Mouse (Mus musculus): ENCODE measurements around the gene Tspan5. TPM values are rescaled to one million over a fixed set of nuclear protein-coding genes. Genes with fewer than 3 reads are reported as not detected.
A peak's percentile ranks its signal among the peaks of the same experiment; 100 is the strongest.

Tspan5 gene
- polyA plus RNA-seq, 1 experiment from 2014 or later: 25.6 TPM

- Histone ChIP-seq H3K27me3 (no peaks in the 10 kb centered on the region), H3K4me3 (replicated peaks) (no peak overlapping the region), H3K27ac (no peak overlapping the region), H3K4me2 (no peak overlapping the region), H3K4me1 (replicated peaks) (0 out of 2 replicates have a peak, but pooled peaks cover 3% of the 10 kb centered on the region), H3K9me3 (no peaks in the 10 kb centered on the region), H3K36me3 (no peaks in the 10 kb centered on the region), H3K9ac (replicated peaks) (no peak overlapping the region)
- WGBS: 86% methylated on average over 13 of the region's 13 CpGs
- peak; percentile 28; the same call in 1 of the 2 replicates for ATAC-seq (ENCODE audit: insufficient number of reproducible peaks, insufficient read depth, low FRiP score, low TSS enrichment, low read depth)
Measured at GRCm38 (mm10) chr3:138813139-138813810, 71.3 kb downstream of the Tspan5 start.

- Histone ChIP-seq H3K4me1 (replicated peaks) (0 out of 2 replicates have a peak, but pooled peaks cover 7% of the 10 kb centered on the region), H3K36me3 (no peaks in the 10 kb centered on the region), H3K4me2 (no peak overlapping the region), H3K27ac (no peak overlapping the region), H3K4me3 (replicated peaks) (no peak overlapping the region), H3K27me3 (no peaks in the 10 kb centered on the region), H3K9ac (replicated peaks) (no peak overlapping the region), H3K9me3 (no peaks in the 10 kb centered on the region)
- ATAC-seq (ENCODE audit: insufficient number of reproducible peaks, insufficient read depth, low FRiP score, low TSS enrichment, low read depth): no peak
- WGBS: 71% methylated on average over 5 of the region's 5 CpGs
Measured at GRCm38 (mm10) chr3:138814457-138814856, 72.5 kb downstream of the Tspan5 start.

DNA sequence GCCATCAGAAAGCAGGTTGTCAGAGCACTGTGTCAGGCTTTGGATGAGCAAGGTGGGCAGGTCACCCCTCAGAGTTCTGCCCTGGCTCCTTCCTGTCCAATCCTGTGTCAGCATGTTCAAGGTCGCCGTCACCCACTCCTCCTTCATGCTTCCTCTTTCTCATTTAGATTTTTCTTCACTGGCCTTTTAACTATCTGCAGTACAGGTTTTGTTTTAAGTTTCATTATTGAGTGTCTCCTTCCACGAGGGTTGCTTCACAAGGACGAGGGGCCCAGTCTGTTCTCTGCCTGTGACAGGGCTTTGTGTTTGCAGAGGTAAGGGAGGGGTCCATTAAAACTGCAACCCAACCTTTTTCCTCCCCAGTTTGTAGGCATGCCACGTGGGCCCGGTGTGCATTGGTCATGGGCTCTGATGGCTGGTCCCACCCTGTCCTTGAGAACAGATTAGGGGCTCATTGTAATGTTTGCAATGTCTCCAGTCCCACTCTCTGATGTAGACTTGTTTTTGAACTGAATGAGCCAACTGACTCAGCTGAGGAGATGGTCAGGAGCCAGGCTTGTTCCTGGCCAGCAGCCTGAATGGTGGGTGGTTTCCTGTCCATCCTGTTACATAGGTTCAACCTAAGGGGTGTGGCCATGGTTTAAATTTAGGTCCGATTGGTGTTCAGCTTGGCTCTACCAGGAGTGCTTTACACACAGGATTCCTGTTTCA lies 73.3 kb downstream of the Tspan5 start:
- Histone ChIP-seq H3K4me3 (replicated peaks) (no peak overlapping the region), H3K9me3 (no peaks in the 10 kb centered on the region), H3K4me2 (no peak overlapping the region), H3K36me3 (no peaks in the 10 kb centered on the region), H3K27me3 (no peaks in the 10 kb centered on the region), H3K27ac (no peak overlapping the region), H3K4me1 (replicated peaks) (0 out of 2 replicates have a peak, but pooled peaks cover 10% of the 10 kb centered on the region), H3K9ac (replicated peaks) (no peak overlapping the region)
- WGBS: 88% methylated on average over 7 of the region's 7 CpGs
- no peak for ATAC-seq (ENCODE audit: insufficient number of reproducible peaks, insufficient read depth, low FRiP score, low TSS enrichment, low read depth)

DNA sequence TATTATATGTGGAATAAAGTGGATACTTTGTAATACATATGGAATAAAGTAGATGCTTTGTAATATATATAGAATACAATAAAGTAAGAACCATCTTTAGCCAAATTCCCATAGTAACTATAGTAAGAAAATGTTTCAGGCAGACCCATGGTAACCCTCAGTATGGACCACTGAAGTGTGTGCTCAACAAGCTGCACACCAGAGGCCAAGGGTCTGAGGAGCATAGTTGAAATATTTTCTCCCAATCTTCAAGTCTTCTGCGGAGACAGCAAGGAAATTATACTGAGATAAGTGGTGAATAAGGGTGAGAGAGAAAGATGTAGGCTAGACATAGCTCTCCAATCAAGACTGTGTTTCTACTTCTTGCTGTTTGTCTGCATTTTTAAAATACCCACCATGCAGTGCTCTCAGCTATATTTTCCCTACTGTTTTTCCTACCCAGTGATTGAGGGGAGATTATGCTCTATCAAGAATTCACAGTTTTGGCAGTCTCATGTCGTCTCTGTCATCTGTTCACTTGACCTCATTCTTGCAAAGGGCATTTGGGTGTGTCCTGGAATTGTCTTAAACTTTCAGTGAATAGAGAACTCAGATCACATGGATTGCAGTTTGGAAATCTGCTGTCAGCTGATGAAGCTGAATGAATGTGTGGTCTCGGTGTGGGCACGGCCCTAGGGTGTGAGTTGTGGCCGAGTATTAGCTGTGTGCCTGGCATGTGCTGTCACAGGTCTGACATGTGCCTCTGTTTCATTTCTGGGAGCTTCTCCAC lies 75.1 kb downstream of the Tspan5 start:
- Histone ChIP-seq H3K4me2 (no peak overlapping the region), H3K9ac (replicated peaks) (no peak overlapping the region), H3K27ac (no peak overlapping the region), H3K4me3 (replicated peaks) (no peak overlapping the region), H3K27me3 (no peaks in the 10 kb centered on the region), H3K4me1 (replicated peaks) (peaks cover 20% of the 10 kb centered on the region), H3K9me3 (no peaks in the 10 kb centered on the region), H3K36me3 (no peaks in the 10 kb centered on the region)
- ATAC-seq (ENCODE audit: insufficient number of reproducible peaks, insufficient read depth, low FRiP score, low TSS enrichment, low read depth): no peak
- WGBS: 71% methylated on average over 5 of the region's 5 CpGs

GRCm38 (mm10) chr3:138819862-138820261 lies 77.9 kb downstream of the Tspan5 start:
- Histone ChIP-seq H3K4me1 (replicated peaks) (peaks cover 23% of the 10 kb centered on the region), H3K27ac (no peak overlapping the region), H3K36me3 (no peaks in the 10 kb centered on the region), H3K27me3 (no peaks in the 10 kb centered on the region), H3K4me2 (no peak overlapping the region), H3K4me3 (replicated peaks) (no peak overlapping the region), H3K9me3 (no peaks in the 10 kb centered on the region), H3K9ac (replicated peaks) (no peak overlapping the region)
- WGBS: 77% methylated on average over 6 of the region's 6 CpGs
- no peak for ATAC-seq (ENCODE audit: insufficient number of reproducible peaks, insufficient read depth, low FRiP score, low TSS enrichment, low read depth)

DNA sequence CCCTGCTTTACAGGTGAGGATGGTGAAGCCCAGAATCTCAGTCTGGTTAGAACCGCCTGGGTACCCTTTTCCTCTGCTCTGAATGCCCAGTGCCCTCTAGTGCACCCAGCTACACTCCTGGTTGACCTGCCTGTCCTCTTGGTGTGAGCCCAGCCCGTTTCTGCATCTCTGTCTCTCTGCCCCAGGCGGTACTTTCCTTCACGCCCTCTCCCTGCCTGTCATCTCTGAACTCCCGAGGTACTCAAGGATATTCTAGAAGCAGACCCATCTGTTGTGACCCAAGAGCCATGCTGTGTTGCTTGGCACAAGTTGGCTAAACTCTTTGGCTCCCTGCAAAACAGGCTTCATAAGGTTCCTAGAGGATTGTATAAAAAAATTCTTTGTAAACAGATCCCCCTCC lies 78.3 kb downstream of the Tspan5 start:
- ATAC-seq (ENCODE audit: insufficient number of reproducible peaks, insufficient read depth, low FRiP score, low TSS enrichment, low read depth): no peak
- no peak overlapping the region for H3K4me3 ChIP-seq (replicated peaks)
- no peaks in the 10 kb centered on the region for H3K27me3 ChIP-seq
- no peaks in the 10 kb centered on the region for H3K9me3 ChIP-seq
- peaks cover 23% of the 10 kb centered on the region for H3K4me1 ChIP-seq (replicated peaks)
- H3K9ac ChIP-seq (replicated peaks): no peak overlapping the region
- H3K4me2 ChIP-seq: no peak overlapping the region
- H3K36me3 ChIP-seq: no peaks in the 10 kb centered on the region
- WGBS: 64% methylated on average over 5 of the region's 5 CpGs
- H3K27ac ChIP-seq: no peak overlapping the region

GRCm38 (mm10) chr3:138821886-138822445 lies 80.0 kb downstream of the Tspan5 start:
- peak; percentile 66; the same call in 1 of the 2 replicates for ATAC-seq (ENCODE audit: insufficient number of reproducible peaks, insufficient read depth, low FRiP score, low TSS enrichment, low read depth)
- 0 out of 2 replicates have a peak overlapping the region, but pooled peaks have one; percentile 45 for H3K27ac ChIP-seq
- peaks cover 23% of the 10 kb centered on the region for H3K4me1 ChIP-seq (replicated peaks)
- no peaks in the 10 kb centered on the region for H3K36me3 ChIP-seq
- H3K9ac ChIP-seq (replicated peaks): 0 out of 2 replicates have a peak overlapping the region, but pooled peaks have one; percentile 18
- H3K9me3 ChIP-seq: no peaks in the 10 kb centered on the region
- 25% methylated on average over 5 of the region's 5 CpGs for WGBS
- no peak overlapping the region for H3K4me2 ChIP-seq
- no peak overlapping the region for H3K4me3 ChIP-seq (replicated peaks)
- H3K27me3 ChIP-seq: no peaks in the 10 kb centered on the region

- ATAC-seq (ENCODE audit: insufficient number of reproducible peaks, insufficient read depth, low FRiP score, low TSS enrichment, low read depth): no peak
- 75% methylated on average over 9 of the region's 9 CpGs for whole genome bisulfite sequencing
- no peaks in the 10 kb centered on the region for H3K9me3 ChIP-seq
- H3K4me2 ChIP-seq: no peak overlapping the region
- H3K27ac ChIP-seq: no peak overlapping the region
- no peaks in the 10 kb centered on the region for H3K36me3 ChIP-seq
- H3K9ac ChIP-seq (replicated peaks): no peak overlapping the region
- peaks cover 22% of the 10 kb centered on the region for H3K4me1 ChIP-seq (replicated peaks)
- no peaks in the 10 kb centered on the region for H3K27me3 ChIP-seq
- H3K4me3 ChIP-seq (replicated peaks): no peak overlapping the region
Measured at GRCm38 (mm10) chr3:138823857-138824256, 81.9 kb downstream of the Tspan5 start.

DNA sequence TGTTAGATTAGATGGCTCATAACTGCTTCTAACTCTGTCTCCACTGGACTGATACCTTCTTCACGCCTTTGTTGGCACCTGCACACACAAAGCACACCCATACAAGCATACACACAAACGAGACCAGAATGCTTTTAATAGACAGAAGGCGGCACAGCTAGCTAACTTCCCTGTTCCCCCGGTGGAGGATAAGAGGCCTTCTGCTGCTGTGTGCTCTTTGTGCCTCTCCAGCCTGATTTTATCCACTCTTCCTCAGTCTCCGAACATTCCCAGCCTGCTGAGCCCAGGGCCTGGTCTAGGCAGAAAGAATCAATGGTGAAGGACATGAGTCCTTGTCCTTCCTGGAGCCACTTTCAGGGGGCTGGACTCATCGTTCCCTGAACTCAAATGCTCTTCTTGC lies 83.3 kb downstream of the Tspan5 start:
- Histone ChIP-seq H3K4me2 (no peak overlapping the region), H3K9me3 (no peaks in the 10 kb centered on the region), H3K4me3 (replicated peaks) (no peak overlapping the region), H3K27me3 (no peaks in the 10 kb centered on the region), H3K9ac (replicated peaks) (no peak overlapping the region), H3K27ac (no peak overlapping the region), H3K4me1 (replicated peaks) (peaks cover 16% of the 10 kb centered on the region), H3K36me3 (no peaks in the 10 kb centered on the region)
- ATAC-seq (ENCODE audit: insufficient number of reproducible peaks, insufficient read depth, low FRiP score, low TSS enrichment, low read depth): no peak
- 85% methylated on average over 6 of the region's 6 CpGs for WGBS

GRCm38 (mm10) chr3:138826243-138826800 lies 84.3 kb downstream of the Tspan5 start:
- Histone ChIP-seq H3K27ac (no peak overlapping the region), H3K36me3 (no peaks in the 10 kb centered on the region), H3K4me1 (replicated peaks) (peaks cover 12% of the 10 kb centered on the region), H3K9me3 (no peaks in the 10 kb centered on the region), H3K4me2 (no peak overlapping the region), H3K9ac (replicated peaks) (no peak overlapping the region), H3K27me3 (no peaks in the 10 kb centered on the region), H3K4me3 (replicated peaks) (no peak overlapping the region)
- 94% methylated on average over 8 of the region's 8 CpGs for WGBS
- no peak for ATAC-seq (ENCODE audit: insufficient number of reproducible peaks, insufficient read depth, low FRiP score, low TSS enrichment, low read depth)

All from limb, embryonic 12.5 days (tissue).